Mouse (Mus musculus) stomach, postnatal 0 days (tissue): ENCODE results near the gene Psmb5.

Source experiments
- CTCF ChIP-seq: IDR thresholded peaks from 2 replicates; pipeline ENCODE4 v1.5.1; 2016; ENCODE audit warnings: antibody characterized with exemption, low read depth, mild to moderate bottlenecking, moderate library complexity
- EP300 ChIP-seq: optimal IDR thresholded peaks from 2 replicates; pipeline ENCODE3; 2016; ENCODE audit warnings: antibody characterized with exemption

GRCm38 (mm10) chr14:54582536-54582935 lies 35.3 kb downstream of the Psmb5 start:
- TF ChIP-seq CTCF (no peak), EP300 (no peak)
